Mouse (Mus musculus) midbrain, embryonic 13.5 days (tissue): ENCODE data around the gene Tomm34. TPM values are rescaled to one million over a fixed set of nuclear protein-coding genes. Genes with fewer than 3 reads are reported as not detected.

Source experiments
- ATAC-seq: fragments of 200-750 bp; cut with Nextera tagmentation; 2 replicates; pipeline ENCODE4 v1.8.0; 2017; ENCODE audit warnings: mild to moderate bottlenecking, moderate TSS enrichment, moderate library complexity
- H3K27ac ChIP-seq: fragments of 300-500 bp; sonication (generic); 2 replicates; pipeline ENCODE4 v1.5.1; 2015; ENCODE audit warnings: inconsistent platforms, mild to moderate bottlenecking, moderate library complexity
- H3K27me3 ChIP-seq: fragments of 300-500 bp; sonication (generic); 2 replicates; pipeline ENCODE4 v1.6.1; 2015; ENCODE audit warnings: mild to moderate bottlenecking, inconsistent platforms
- H3K36me3 ChIP-seq: fragments of 300-500 bp; sonication (generic); 2 replicates; pipeline ENCODE4 v1.6.1; 2015; ENCODE audit warnings: mild to moderate bottlenecking, inconsistent platforms
- H3K4me1 ChIP-seq: fragments of 300-500 bp; sonication (generic); replicated peaks from 2 replicates; pipeline ENCODE4 v1.6.1; 2015; ENCODE audit warnings: inconsistent platforms
- H3K4me2 ChIP-seq: fragments of 300-500 bp; sonication (generic); replicated peaks from 2 replicates; pipeline ENCODE4 v1.6.1; 2015; ENCODE audit warnings: moderate library complexity, mild to moderate bottlenecking, inconsistent platforms
- H3K4me3 ChIP-seq: fragments of 300-500 bp; sonication (generic); replicated peaks from 2 replicates; pipeline ENCODE4 v1.5.1; 2015; ENCODE audit warnings: mild to moderate bottlenecking, inconsistent platforms
- H3K9ac ChIP-seq: fragments of 300-500 bp; sonication (generic); replicated peaks from 2 replicates; pipeline ENCODE4 v1.6.1; 2015; ENCODE audit warnings: mild to moderate bottlenecking, inconsistent platforms
- H3K9me3 ChIP-seq: fragments of 300-500 bp; sonication (generic); 2 replicates; pipeline ENCODE4 v1.6.1; 2016; ENCODE audit warnings: mild to moderate bottlenecking, inconsistent platforms
- WGBS: fragments of 180-500 bp; shearing (Covaris S2); methylation state at CpG from one replicate; pipeline ENCODE4 v1.1.7; 2015; 5-methylcytosine and 5-hydroxymethylcytosine counted together
- polyA plus RNA-seq: library from polyadenylated mRNA; unstranded; fragments of >200 nt; fragmentation: Nextera tagmentation; extraction: Ambion mirVana; gene quantifications from 2 replicates; pipeline ENCODE4 v1.2.1, GENCODE M21; 2015

Gene Tomm34
- polyA plus RNA-seq, 1 experiment from 2014 or later = 48.4 TPM

DNA sequence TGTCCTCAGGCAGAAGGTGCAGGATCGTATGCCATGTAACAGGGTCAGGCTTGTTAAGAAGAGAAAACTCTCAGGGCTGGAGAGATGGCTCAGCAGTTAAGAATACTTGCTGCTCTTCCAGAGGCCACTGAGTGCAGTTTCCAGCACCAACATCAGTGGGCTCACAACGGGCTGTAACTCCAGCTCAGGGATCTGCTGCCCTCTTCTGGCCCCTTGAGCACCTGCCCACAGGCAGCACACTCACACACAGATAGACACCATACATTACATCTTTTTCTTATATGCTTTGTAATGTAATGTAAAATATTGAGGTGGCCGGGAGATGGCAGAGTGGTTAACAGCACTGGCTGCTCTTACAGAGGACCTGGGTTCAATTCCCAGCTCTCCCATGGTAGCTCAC, 38.0 kb downstream of the Tomm34 start:
- Histone ChIP-seq H3K27ac (no peak overlapping the region), H3K9me3 (no peaks in the 10 kb centered on the region), H3K4me3 (no peak overlapping the region), H3K9ac (no peak overlapping the region), H3K27me3 (no peaks in the 10 kb centered on the region), H3K36me3 (no peaks in the 10 kb centered on the region), H3K4me1 (no peaks in the 10 kb centered on the region), H3K4me2 (no peak overlapping the region)
- WGBS = 91% methylated on average over 3 of the region's 3 CpGs
- ATAC-seq = no peak

DNA sequence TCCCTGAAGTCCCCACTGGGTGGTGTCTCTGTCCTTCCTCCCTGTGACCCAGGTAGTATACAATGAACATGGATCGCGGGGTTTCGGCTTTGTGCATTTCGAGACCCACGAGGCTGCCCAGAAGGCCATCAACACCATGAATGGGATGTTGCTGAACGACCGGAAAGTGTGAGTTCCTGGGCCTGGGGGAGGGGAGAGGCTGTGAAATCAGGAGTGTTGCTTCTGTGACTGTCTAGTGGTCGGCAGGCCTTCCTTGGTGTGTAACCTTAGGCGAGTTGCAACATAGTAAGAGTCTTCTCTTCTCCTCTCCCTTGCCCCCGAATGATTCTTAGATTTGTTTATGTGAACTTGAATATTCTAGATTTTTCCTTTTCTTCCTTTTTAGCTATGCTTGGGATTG, 39.8 kb downstream of the Tomm34 start:
- H3K9me3 ChIP-seq = no peaks in the 10 kb centered on the region
- ATAC-seq = no peak
- no peak overlapping the region for H3K4me2 ChIP-seq
- WGBS = 82% methylated on average over 10 of the region's 10 CpGs
- no peak overlapping the region for H3K4me3 ChIP-seq
- H3K4me1 ChIP-seq = no peaks in the 10 kb centered on the region
- no peaks in the 10 kb centered on the region for H3K27me3 ChIP-seq
- no peak overlapping the region for H3K9ac ChIP-seq
- H3K36me3 ChIP-seq = no peaks in the 10 kb centered on the region
- no peak overlapping the region for H3K27ac ChIP-seq

DNA sequence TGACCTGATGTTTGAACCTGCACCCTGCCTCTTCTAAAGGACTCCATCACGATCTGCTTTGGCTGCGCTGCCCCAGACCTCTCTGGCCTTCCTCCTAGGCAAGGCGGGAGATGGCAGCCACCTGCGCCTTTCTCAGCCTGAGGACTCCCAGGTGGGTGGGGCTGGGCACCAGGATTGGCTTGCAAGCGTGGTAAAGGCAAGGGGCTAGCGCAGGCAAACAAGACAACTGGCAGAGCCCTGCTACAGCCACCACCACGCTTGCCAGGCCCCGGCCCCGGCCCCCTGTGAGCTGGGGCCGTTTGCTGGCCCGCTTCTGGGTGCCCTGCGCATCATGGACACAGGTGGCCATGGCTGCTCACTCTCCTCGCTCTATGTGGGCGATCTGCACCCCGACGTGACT, 45.8 kb downstream of the Tomm34 start, which contains the start of gene Pabpc1l:
Gene Pabpc1l (plus strand): TSS at position 301 of the 400 bp plus-strand sequence.
- no peaks in the 10 kb centered on the region for H3K9me3 ChIP-seq
- 86% methylated on average over 16 of the region's 16 CpGs for WGBS
- H3K27me3 ChIP-seq = no peaks in the 10 kb centered on the region
- no peak within 1 kb of the TSS for H3K4me2 ChIP-seq
- no peaks in the 10 kb centered on the region for H3K36me3 ChIP-seq
- ATAC-seq = no peak
- no peaks in the 10 kb centered on the region for H3K4me1 ChIP-seq
- H3K9ac ChIP-seq = no peak within 1 kb of the TSS
- H3K4me3 ChIP-seq = no peak within 1 kb of the TSS
- H3K27ac ChIP-seq = no peak within 1 kb of the TSS

DNA sequence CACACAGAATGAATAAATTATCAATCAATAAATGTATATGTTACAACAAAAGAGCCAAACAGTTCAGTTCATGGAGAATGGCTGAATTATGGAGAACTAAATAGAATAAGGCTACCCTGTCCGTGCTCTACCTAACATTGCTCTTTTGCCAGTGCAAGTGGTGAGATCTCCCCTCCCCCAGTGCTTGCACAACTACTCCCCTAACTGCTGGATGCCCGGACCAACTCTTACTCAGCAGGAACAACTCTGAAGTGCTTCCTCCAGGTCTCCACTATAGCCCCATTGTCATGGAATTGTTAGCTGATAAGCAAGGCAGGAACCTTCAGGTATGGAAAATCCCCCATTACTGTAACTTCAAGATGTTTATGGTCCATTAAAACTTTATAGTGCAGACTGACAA, 48.9 kb downstream of the Tomm34 start:
- no peaks in the 10 kb centered on the region for H3K4me1 ChIP-seq
- ATAC-seq = no peak
- no peak overlapping the region for H3K4me2 ChIP-seq
- H3K9me3 ChIP-seq = no peaks in the 10 kb centered on the region
- H3K4me3 ChIP-seq = no peak overlapping the region
- no peaks in the 10 kb centered on the region for H3K27me3 ChIP-seq
- H3K27ac ChIP-seq = no peak overlapping the region
- peaks cover 29% of the 10 kb centered on the region for H3K36me3 ChIP-seq
- no peak overlapping the region for H3K9ac ChIP-seq
- WGBS = 69% methylated on average over 2 of the region's 2 CpGs

DNA sequence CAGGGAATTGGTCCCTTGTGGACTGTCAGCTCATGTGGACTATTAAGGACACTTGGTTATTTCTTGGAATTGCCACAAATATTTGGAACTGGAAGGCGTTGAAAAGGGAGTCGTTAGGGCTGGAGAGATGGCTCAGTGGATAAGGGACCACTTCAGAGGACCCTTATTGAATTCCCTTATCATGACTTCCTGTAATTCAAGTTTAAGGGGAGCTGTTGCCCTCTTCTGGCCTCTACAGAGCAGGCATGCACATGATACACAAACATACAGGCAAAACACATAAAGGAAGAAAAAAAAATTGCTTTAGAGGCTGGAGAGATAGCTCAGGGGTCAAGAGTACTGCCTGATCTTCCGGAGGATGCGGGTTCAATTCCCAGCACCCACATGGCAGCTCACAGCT, 51.0 kb downstream of the Tomm34 start:
- H3K27ac ChIP-seq = no peak overlapping the region
- WGBS = 94% methylated on average over 4 of the region's 4 CpGs
- H3K9me3 ChIP-seq = no peaks in the 10 kb centered on the region
- H3K4me3 ChIP-seq = no peak overlapping the region
- H3K4me1 ChIP-seq = no peaks in the 10 kb centered on the region
- H3K4me2 ChIP-seq = no peak overlapping the region
- H3K27me3 ChIP-seq = no peaks in the 10 kb centered on the region
- no peak overlapping the region for H3K9ac ChIP-seq
- no peak for ATAC-seq
- peaks cover 51% of the 10 kb centered on the region for H3K36me3 ChIP-seq

DNA sequence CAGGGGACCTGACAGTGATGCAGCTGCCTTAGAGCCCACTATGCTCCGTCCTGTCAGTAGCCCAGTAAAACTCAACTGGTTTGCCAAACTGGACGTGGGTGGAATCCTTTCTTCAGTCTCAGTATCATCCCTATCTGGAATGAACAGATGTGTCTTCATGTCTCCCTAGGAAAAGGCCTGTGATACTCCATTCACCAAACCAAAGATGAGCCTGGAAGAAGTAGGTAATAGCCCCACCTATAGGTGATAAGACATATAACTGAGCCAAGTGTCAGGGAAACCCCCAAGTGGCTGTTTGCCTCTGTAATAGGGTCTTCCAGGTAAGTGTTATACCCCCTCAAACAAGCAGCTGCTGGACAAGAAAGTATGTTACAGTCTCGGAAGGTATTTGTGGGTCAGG, 52.1 kb downstream of the Tomm34 start:
- H3K9me3 ChIP-seq = no peaks in the 10 kb centered on the region
- H3K4me3 ChIP-seq = no peak overlapping the region
- no peaks in the 10 kb centered on the region for H3K4me1 ChIP-seq
- no peak overlapping the region for H3K9ac ChIP-seq
- H3K27me3 ChIP-seq = no peaks in the 10 kb centered on the region
- no peak overlapping the region for H3K4me2 ChIP-seq
- ATAC-seq = no peak
- 96% methylated on average over 3 of the region's 3 CpGs for WGBS
- no peak overlapping the region for H3K27ac ChIP-seq
- H3K36me3 ChIP-seq = peaks cover 61% of the 10 kb centered on the region

DNA sequence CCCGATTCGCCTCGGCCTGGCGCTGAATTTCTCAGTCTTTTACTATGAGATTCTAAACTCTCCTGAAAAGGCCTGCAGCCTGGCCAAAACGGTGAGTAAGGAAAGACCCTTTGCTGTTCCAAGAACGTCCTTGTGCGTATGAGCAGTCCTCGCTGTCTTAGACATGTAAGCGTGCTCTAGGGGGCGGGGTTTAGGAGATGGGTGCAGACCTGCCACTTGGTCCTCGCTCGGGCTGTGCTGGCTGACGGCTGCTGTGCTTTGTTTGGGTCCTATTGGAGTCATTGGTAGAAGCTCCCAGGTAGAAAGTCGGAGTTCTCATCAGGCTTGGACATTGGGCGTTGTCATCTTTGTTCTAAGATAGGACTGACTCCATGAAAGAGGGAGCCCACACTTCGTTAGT, 55.7 kb downstream of the Tomm34 start:
- no peak overlapping the region for H3K4me2 ChIP-seq
- ATAC-seq = no peak
- 93% methylated on average over 16 of the region's 16 CpGs for WGBS
- H3K9ac ChIP-seq = no peak overlapping the region
- peaks cover 87% of the 10 kb centered on the region for H3K36me3 ChIP-seq
- H3K27ac ChIP-seq = no peak overlapping the region
- H3K4me3 ChIP-seq = no peak overlapping the region
- H3K9me3 ChIP-seq = no peaks in the 10 kb centered on the region
- H3K4me1 ChIP-seq = no peaks in the 10 kb centered on the region
- no peaks in the 10 kb centered on the region for H3K27me3 ChIP-seq

DNA sequence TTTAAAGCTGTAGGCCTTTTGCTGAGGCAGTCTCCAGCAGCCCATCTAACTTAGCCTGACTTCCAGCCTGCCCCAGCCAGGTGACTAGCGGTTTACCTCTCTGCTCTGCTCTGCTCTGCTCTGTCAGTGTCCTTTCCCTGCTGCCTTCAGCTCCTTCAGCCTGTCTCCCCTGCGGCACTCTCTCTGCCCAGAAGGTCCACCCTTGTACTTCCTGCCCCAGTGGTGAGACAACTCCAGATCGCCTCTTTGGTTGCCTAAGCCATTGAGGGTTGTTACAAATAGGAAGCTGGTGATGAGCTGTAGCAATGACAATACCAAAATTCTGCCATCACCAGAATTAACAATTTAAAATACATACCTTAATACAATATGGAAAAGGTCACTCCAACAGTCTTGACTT, 60.0 kb downstream of the Tomm34 start:
- no peak overlapping the region for H3K4me3 ChIP-seq
- no peak overlapping the region for H3K4me2 ChIP-seq
- H3K27ac ChIP-seq = no peak overlapping the region
- H3K4me1 ChIP-seq = peaks cover 11% of the 10 kb centered on the region
- peaks cover 46% of the 10 kb centered on the region for H3K36me3 ChIP-seq
- H3K9me3 ChIP-seq = no peaks in the 10 kb centered on the region
- H3K27me3 ChIP-seq = no peaks in the 10 kb centered on the region
- no peak for ATAC-seq
- 90% methylated on average over 3 of the region's 3 CpGs for WGBS
- H3K9ac ChIP-seq = no peak overlapping the region

DNA sequence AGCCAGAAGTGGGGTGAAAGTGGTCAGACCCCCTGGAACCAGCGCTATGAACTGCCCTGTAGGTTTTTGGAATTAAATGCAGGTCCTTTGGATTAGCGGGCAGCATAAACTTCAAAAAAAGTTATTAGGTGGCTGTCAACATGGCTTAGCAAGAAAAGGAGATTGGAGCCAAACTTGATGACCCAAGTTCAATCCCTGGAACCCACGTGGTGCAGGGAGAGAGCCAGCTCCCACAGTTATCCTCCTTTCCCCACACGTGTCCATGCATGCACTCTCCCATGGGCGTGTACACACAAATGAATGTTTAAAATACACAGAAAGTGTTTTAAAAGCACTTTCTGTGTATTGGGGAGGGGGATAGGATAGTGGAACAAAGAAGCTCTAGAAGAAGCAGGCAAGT, 60.5 kb downstream of the Tomm34 start:
- H3K27me3 ChIP-seq = no peaks in the 10 kb centered on the region
- no peak for ATAC-seq
- H3K4me3 ChIP-seq = no peak overlapping the region
- H3K4me2 ChIP-seq = no peak overlapping the region
- H3K9ac ChIP-seq = no peak overlapping the region
- WGBS = 90% methylated on average over 5 of the region's 5 CpGs
- no peaks in the 10 kb centered on the region for H3K9me3 ChIP-seq
- H3K4me1 ChIP-seq = peaks cover 15% of the 10 kb centered on the region
- H3K36me3 ChIP-seq = peaks cover 42% of the 10 kb centered on the region
- no peak overlapping the region for H3K27ac ChIP-seq

DNA sequence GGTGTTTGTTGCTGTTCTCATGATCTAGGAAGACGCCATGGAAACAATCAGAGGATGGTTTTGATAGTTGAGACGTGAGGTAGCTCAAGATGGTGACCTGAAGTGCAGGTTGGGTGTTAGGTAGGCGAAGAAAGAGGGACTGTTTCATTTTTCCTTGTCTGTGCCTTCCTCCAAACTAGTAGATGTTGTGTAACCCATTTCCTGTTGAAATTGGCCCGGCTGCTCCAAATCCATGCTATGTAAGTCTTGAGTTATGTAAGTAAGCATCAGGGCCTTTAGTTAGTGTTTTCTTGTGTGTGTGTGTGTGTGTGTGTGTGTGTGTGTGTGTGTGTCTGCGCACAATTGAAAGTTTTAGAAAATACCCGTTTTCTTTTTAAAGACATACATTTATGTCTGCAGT, 61.7 kb downstream of the Tomm34 start:
- Histone ChIP-seq H3K4me3 (no peak overlapping the region), H3K36me3 (peaks cover 29% of the 10 kb centered on the region), H3K9me3 (no peaks in the 10 kb centered on the region), H3K4me1 (peaks cover 26% of the 10 kb centered on the region), H3K27ac (no peak overlapping the region), H3K9ac (no peak overlapping the region), H3K4me2 (no peak overlapping the region), H3K27me3 (no peaks in the 10 kb centered on the region)
- 92% methylated on average over 6 of the region's 6 CpGs for WGBS
- ATAC-seq = no peak

DNA sequence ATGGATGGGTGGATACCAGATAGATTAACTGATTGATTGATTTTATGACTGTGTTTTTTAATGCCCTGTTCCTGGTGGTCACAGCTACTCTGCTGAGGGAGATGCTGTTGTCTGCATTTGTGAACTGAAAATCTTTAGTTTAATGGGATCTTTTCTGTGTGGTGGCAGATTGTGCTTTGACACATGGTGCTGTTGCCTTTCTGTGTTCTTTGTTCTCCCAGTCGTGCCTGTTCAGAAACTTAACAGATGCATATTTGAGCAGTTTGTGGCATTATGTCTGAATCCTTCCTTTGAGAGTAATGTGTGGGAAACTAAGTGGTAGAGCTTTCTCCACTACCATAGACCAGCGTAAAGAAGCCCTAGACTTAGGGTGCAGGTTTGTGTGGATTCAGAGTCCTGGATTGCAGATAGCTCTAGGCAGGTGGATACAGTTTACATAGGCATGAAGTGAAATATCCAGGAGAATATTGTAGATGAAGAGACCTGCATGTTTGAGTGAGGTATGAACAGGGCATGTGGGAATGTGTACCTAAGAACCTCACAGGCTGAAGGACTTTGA, 62.9 kb downstream of the Tomm34 start:
- Histone ChIP-seq H3K9me3 (no peaks in the 10 kb centered on the region), H3K4me2 (no peak overlapping the region), H3K9ac (no peak overlapping the region), H3K27ac (no peak overlapping the region), H3K36me3 (peaks cover 18% of the 10 kb centered on the region), H3K27me3 (no peaks in the 10 kb centered on the region), H3K4me1 (peaks cover 35% of the 10 kb centered on the region), H3K4me3 (no peak overlapping the region)
- 60% methylated on average over 2 of the region's 2 CpGs for WGBS
- no peak for ATAC-seq

DNA sequence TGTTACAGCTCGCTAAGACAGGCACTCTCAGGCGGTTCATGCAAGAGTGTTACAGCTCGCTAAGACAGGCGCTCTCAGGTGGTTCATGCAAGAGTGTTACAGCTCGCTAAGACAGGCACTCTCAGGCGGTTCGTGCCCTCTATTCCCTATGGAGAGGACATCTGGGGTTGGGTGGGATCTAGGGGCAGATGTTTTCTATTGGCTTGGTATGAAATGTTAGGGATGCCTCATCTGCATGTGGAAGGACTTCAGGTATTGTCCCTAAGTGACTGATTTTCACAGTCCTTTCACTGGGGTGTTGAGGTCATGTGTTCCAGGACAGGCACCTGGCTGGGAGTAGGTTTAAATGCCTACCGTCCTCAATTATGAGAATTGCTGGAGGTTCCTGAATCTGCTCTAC, 63.4 kb downstream of the Tomm34 start:
- no peak overlapping the region for H3K27ac ChIP-seq

DNA sequence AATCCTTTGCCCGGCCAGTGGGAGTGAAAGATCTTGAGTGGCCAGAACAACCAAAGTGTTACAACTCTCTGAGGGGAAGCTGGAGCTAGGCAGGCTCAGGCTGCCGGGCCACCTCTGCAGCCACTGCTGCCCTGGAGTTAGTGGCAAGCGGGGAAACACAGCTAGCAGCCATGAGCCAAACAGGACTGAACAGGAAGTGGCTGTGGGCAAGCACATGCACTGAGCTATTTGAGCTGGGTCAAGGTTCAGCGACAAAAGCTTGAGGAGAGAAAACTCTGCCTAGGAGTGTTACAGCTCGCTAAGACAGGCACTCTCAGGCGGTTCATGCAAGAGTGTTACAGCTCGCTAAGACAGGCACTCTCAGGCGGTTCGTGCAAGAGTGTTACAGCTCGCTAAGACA, 64.0 kb downstream of the Tomm34 start:
- H3K36me3 ChIP-seq = peaks cover 8% of the 10 kb centered on the region
- peak overlapping the region; percentile 25; the same call in 1 of the 2 replicates for H3K27ac ChIP-seq
- no peak overlapping the region for H3K4me3 ChIP-seq
- H3K9ac ChIP-seq = no peak overlapping the region
- no peak overlapping the region for H3K4me2 ChIP-seq
- 82% methylated on average over 10 of the region's 10 CpGs for WGBS
- ATAC-seq = no peak
- peaks cover 37% of the 10 kb centered on the region for H3K4me1 ChIP-seq
- no peaks in the 10 kb centered on the region for H3K27me3 ChIP-seq
- no peaks in the 10 kb centered on the region for H3K9me3 ChIP-seq

More for the DNA sequence above, 63.4 kb downstream of the Tomm34 start:
- Histone ChIP-seq H3K27me3 (no peaks in the 10 kb centered on the region), H3K4me1 (peaks cover 37% of the 10 kb centered on the region), H3K9me3 (no peaks in the 10 kb centered on the region), H3K36me3 (peaks cover 14% of the 10 kb centered on the region), H3K4me3 (no peak overlapping the region), H3K9ac (no peak overlapping the region), H3K4me2 (no peak overlapping the region)
- ATAC-seq = no peak
- 91% methylated on average over 8 of the region's 8 CpGs for WGBS
